Mouse (Mus musculus) CD4-positive, CD25-positive, alpha-beta regulatory T cell, adult 4 months (primary cell): ENCODE measurements around the gene Nr2e1. TPM values are rescaled to one million over a fixed set of nuclear protein-coding genes. Genes with fewer than 3 reads are reported as not detected.

Source experiments
- ATAC-seq: one replicate; pipeline ENCODE4 v1.8.0; 2017
- polyA plus RNA-seq, 2 experiments: library from polyadenylated mRNA; unstranded; fragments of 100-300 nt; shearing (Covaris generic); gene quantifications; one replicate each; pipeline ENCODE4 v1.2.1; 2017

Nr2e1 gene
- polyA plus RNA-seq, 2 experiments from 2014 or later: not detected

DNA sequence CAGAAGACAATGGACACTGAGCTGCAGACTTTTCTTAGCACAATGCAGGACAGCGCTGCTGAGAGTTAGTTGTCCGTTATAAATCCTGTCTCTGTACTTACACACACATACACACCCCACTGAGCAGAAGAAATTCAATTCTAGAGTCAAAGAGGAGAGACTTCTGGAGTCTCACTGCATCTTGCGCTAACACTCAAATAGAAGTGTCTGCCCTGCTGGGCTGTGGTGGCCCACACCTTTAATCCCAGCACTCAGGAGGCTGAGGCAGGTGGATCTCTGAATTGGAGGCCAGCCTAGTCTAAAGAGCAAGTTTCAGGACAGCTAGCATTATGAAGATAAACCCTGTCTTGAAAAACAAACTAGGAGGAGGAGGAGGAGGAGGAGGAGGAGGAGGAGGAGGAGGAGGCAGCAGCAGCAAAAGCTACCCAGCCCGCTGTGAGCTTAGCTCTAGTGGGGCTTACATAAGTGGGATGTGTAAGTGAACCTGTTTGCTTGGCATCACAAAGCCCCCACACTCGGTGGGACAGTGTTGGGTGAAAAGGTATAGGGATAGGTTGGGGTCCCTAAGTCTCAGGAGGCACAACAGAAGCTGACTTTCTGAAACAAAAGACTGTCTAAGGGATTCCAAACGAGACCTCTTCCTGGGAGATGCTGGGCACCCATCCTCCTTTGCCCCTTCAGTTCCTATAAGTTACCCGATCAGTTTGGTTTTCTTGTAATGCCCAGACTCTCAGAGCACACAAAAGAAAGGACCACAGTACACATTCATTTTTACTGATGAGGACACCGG is 4.7 kb upstream of the Nr2e1 start:
- ATAC-seq: no peak

DNA sequence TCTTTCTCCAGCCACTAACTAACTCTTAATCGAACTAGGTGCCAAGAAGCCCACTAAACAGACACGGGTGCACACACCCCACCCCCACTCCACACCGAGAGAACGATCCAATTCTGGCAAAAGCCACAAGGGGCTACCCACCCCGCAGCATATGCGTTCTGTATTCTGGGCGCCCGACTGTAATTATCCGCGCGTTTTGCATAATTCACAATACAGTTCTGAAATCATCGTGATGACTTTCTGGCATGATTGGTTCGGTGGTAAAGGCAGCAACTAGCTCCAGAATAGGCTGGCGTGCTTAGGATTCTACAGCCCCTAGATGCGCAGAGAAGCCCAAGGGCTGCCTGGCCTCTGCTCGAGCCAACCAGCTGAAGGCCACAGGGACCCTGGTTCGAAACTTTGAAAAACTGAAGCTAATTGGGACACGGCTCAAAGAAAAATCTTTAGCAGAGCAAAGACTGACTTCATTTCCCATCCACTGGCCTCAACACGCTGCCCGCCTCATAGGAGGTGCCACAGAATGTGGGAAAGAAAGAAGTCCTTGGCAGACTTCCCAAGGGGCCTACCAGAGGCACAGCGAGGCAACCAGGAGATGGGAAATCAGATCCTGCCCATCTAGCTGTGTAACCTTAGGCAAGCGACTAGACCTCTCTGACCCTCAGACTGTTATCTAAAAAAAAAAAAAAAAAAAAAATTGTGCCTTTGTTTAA is 2.3 kb upstream of the Nr2e1 start:
- ATAC-seq: no peak

- no peak for ATAC-seq
These were observed 1.7 kb upstream of the Nr2e1 start for GRCm38 (mm10) chr10:42585156-42585555.

DNA sequence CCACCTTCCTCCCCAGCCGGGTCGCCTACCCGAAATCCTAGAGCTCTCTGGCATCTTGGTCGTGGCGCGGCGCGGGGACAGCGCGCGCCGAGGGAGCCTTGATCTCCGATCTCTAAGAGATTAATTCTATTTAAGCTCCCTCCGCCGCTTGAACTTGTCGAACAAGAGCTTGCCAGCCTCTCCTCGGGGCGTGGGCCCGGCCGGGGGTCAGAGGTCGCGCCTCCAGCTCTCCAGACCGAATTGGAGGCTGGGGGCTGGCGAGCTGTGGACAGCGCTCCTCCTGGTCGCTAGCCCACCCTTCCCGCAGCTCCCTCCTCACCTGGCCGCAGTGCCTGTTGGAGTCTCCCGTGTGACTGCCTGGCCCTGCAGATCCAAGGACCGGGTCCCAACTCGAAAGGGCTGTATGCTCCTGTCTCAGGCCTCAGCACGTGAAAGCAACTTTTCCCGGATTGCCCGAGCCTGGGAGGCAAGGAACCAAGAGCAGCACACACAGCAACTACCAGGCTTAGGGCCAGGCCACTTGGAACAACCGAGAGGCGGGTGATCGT is 1.1 kb upstream of the Nr2e1 start:
- no peak for ATAC-seq

- no peak for ATAC-seq
These were observed 537 bp upstream of the Nr2e1 start for GRCm38 (mm10) chr10:42583902-42584435.

- no peak for ATAC-seq
These were observed 794 bp downstream of the Nr2e1 start for GRCm38 (mm10) chr10:42582566-42583110.

DNA sequence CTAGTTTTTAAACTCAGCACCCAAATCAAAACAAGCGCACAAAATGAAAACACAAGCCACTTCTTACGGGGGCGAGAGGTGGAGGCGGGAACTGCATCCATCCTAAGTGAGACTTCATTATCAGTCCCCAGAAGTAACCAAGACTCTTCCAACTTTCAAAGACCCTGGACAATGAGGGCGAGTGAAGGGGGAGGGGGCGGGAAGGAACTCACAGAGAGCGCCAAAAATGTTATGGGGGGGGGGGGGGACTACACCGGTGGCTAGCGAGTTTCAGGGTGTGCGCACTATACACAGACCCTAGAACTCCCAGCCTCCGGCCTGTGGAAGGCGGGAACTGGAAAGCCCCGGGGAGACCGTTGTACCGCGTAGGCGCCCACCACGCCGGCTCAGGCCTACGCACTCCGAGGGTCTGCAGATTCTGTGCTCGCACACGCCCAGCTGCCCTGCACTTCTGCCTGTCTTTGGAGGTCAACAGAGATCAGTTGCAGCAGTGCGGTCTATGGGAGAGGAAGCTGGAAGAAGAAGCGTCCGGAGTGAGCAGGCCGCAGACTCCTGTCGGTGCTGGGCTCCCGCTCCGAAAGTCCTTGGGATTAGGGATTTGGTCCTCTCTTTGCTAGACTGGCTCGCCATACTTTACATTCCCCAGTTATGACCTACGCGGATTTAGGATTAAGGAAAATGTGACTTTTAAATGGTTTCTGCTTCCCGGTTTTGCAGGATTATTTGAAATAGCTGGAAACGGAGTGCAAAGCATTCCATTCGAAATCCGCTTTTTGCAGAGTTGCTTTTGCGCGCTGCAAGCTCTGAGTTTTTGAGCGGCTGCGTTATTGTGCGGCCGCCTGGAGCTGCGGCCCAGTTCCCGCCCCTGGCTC is 1.5 kb downstream of the Nr2e1 start:
- ATAC-seq: no peak

GRCm38 (mm10) chr10:42580951-42581277 is 2.5 kb downstream of the Nr2e1 start:
- no peak for ATAC-seq

DNA sequence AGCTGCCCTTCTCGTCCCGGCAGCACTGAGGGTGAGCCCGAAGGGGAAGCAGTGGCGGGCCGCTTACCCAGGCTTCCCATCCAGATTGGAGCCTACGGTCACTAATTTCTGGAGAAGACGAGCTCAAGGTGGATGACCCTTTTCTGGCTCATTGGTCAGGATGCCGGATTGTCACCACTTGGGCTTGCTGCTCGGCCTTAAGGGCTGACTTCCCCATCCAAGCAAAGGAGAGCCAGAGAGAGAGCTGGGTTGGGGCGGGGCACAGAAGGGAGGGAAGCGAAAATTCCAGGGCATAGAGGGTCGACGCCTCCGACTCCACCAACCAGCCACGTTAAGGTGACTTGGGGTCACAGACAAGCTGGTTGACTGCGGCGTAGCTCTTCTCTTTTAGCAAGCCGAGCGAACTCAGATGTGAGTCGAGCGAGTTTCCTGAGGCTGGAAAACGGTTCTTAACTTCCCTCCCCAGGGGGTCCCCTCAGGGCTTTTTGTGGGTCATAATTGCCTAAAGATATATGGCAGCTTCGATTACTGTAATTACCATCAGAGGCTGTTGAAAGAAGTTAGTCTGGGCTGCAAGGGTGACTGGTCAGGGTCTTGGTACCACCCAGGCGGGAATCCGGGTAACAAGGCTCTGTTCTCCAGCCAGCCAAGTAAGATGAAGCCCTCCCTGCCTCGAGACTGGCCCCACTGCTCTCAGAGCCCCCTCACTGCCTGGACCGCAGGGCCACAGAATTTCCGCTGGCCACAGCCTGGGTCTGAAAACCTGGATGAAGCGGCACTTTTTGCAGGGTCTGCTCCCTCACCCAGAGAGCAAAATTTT is 3.1 kb downstream of the Nr2e1 start:
- ATAC-seq: no peak

GRCm38 (mm10) chr10:42579475-42580130 is 3.8 kb downstream of the Nr2e1 start:
- ATAC-seq: no peak

DNA sequence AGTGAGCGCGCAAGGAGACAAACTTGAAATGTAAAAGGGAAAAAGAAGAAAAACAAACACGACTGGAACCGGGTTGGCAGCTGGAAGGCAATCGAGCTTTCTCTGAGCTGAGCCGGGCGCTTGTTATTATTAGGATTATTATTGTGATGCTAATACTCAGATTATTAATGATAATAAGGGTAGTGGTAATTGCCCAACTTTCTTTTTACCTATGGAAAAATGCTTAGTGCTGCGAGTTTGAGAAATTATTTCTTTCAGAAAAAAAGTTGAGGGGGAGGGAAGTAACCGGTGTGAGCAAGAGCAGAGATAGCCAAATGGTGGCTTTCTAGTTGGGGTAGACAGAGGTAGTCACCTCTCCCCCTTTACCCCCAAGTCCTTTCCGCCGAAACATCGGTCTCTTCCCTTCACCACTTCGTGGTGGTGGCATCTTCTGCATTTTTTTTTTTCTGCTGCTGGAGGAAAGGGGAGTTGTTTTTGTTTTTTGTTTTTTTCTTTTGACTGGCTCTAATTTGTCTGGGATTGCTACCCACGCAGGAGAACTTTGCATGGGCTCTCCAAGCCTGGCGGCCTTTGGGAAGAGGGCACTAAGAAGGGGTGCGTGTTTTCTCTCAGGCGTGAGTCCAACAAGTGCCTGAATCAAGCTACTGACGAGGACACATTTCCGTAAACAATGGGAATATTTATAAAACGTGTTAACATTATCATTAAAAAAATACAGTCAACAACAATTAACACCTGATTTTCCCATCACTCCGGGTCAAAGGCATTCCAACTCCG is 4.5 kb downstream of the Nr2e1 start:
- ATAC-seq: no peak

DNA sequence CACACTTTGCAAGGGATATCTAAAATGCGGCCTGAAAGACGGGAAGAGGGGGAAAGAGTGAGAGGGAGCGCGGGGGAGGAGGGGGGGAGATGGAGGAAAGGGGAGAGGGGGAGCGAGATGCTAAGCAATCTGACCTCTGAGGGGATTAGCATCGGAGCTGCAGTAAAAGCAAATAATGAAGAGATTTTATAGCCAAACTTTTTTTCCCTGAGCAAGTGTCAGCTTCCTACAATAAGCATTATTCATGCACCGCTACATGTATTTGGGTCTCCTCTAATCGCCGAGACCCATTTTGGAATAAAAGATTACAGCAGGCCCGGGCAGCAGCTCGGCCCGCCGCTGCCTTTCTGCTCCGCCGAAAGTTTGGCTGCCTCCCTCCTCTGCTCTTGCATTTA is 5.2 kb downstream of the Nr2e1 start:
- no peak for ATAC-seq

DNA sequence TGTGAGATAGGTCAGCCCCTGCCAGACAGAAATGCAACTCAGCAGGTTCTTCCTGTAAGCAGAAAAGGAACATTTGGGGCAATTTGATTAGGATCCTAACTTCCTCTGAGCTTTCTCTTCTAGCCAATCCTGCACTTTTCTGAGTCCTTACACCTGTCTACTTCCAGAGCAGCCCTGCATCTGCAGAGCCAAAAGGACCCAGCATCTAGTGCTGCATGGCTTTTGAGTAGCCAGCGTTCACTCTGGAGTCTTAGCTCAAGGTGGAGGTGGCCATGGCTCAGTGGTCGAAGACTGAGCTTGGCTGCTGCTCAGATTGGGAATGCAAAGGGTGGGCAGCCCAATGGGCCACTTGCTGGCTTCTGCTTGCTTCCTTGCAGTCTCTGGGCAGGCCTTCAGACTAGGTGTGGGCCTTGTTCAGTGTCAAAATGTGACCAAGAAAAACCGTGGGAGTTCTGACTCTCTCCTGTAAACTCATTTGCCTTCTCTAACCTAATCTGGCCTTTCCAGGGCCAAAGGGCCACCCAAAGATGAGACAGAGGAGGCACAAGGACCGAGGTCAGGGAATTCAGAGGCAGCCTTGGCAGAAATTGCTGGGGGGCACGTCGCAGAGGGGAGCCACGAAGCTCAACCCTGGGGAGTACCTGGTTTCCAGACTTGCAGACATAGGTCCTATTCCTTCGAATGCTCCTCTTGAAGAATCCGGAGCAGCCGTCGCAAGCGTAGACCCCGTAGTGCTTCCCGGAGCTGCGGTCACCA is 5.7 kb downstream of the Nr2e1 start:
- ATAC-seq: no peak

GRCm38 (mm10) chr10:42574639-42575038 is 8.8 kb downstream of the Nr2e1 start:
- no peak for ATAC-seq

DNA sequence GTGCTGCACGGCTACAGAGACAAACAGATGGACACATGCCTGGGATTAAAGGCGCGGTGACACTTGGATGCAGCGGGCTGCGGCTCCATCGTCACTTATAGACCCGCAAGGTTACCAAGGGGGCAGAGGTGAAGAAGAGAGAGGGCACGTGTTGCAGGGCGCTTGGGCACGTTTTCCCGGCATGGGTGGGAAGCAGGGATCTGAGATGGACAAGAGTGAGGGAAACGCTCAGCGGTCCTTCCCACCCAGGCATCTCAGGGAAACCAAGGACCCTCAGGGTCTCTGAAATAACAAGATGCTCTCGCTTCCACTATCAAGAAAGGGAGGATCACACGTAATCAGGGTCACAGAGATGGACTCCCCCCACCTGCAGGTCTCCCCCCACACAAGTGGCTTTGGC is 10.5 kb downstream of the Nr2e1 start:
- ATAC-seq: no peak

GRCm38 (mm10) chr10:42572567-42572966 is 10.9 kb downstream of the Nr2e1 start:
- ATAC-seq: no peak

DNA sequence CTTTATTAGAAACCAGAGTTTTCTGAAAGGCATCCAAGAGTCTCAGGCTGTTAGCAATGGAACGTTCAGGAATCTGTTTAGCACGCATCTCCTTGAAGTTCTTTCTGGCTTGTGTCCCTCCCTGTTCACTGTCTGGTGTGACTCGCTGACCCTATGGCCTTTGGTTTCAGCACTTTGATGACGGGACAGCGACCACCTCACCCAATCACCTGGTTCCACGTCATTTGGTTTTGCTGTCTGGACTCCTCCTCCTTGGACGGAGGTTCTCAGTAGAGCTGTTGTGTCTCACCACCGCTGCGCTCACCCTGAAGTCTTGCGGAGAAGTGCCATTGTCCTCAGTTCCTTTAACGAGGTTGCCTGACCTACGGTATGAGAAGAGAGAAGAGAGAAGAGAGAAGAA is 21.2 kb downstream of the Nr2e1 start:
- ATAC-seq: no peak

- no peak for ATAC-seq
These were observed 23.7 kb downstream of the Nr2e1 start for GRCm38 (mm10) chr10:42559581-42560200.

- no peak for ATAC-seq
These were observed 36.9 kb downstream of the Nr2e1 start for GRCm38 (mm10) chr10:42546507-42546906.
